Mouse (Mus musculus) ES-Bruce4 (cell line): ENCODE measurements around the gene Sugct. TPM values are rescaled to one million over a fixed set of nuclear protein-coding genes. Genes with fewer than 3 reads are reported as not detected.

Source experiments
- H3K27ac ChIP-seq: 2 replicates; pipeline ENCODE4 v1.5.1; 2012; ENCODE audit warnings: low read length, inconsistent platforms; ENCODE audit not compliant: insufficient read depth
- H3K27me3 ChIP-seq: 2 replicates; pipeline ENCODE4 v1.6.1; 2012; ENCODE audit warnings: mild to moderate bottlenecking, low read length, inconsistent platforms; ENCODE audit not compliant: control insufficient read depth, poor library complexity, insufficient read depth, severe bottlenecking
- H3K36me3 ChIP-seq: 2 replicates; pipeline ENCODE4 v1.6.1; 2012; ENCODE audit warnings: inconsistent platforms, mild to moderate bottlenecking, low read length, moderate library complexity; ENCODE audit not compliant: control insufficient read depth, poor library complexity, insufficient read depth, severe bottlenecking
- H3K4me1 ChIP-seq: one replicate; pipeline ENCODE4 v1.8.1; 2011; ENCODE audit warnings: low read length; ENCODE audit not compliant: control insufficient read depth, insufficient read depth
- H3K4me3 ChIP-seq: 2 replicates; pipeline ENCODE4 v1.5.1; 2011; ENCODE audit warnings: low read depth, mild to moderate bottlenecking, low read length
- H3K9ac ChIP-seq: 2 replicates; pipeline ENCODE4 v1.6.1; 2012; ENCODE audit warnings: low read depth, mild to moderate bottlenecking, inconsistent platforms; ENCODE audit not compliant: poor library complexity, severe bottlenecking
- H3K9me3 ChIP-seq: replicated peaks from 2 replicates; pipeline ENCODE4 v1.6.1; 2012; ENCODE audit warnings: mild to moderate bottlenecking, low read length, inconsistent platforms; ENCODE audit not compliant: control insufficient read depth, poor library complexity, insufficient read depth, severe bottlenecking
- CTCF ChIP-seq: IDR thresholded peaks from one replicate; pipeline ENCODE4 v1.8.1; 2011; ENCODE audit warnings: low read depth, low read length
- EP300 ChIP-seq: IDR thresholded peaks from 2 replicates; pipeline ENCODE4 v1.6.1; 2011; ENCODE audit warnings: low read depth, low read length; ENCODE audit not compliant: insufficient read depth
- POLR2A ChIP-seq: IDR thresholded peaks from one replicate; pipeline ENCODE4 v1.8.1; 2011; ENCODE audit warnings: low read length; ENCODE audit not compliant: insufficient read depth
- polyA plus RNA-seq: library from polyadenylated mRNA; stranded (reverse); fragments of >200 nt; gene quantifications from 2 replicates; pipeline ENCODE4 v1.2.4, GENCODE M21; 2011; ENCODE audit warnings: low read depth; ENCODE audit not compliant: missing spikeins, insufficient read depth, insufficient read length

The Sugct gene
- polyA plus RNA-seq, 1 experiment = 2.8 TPM

DNA sequence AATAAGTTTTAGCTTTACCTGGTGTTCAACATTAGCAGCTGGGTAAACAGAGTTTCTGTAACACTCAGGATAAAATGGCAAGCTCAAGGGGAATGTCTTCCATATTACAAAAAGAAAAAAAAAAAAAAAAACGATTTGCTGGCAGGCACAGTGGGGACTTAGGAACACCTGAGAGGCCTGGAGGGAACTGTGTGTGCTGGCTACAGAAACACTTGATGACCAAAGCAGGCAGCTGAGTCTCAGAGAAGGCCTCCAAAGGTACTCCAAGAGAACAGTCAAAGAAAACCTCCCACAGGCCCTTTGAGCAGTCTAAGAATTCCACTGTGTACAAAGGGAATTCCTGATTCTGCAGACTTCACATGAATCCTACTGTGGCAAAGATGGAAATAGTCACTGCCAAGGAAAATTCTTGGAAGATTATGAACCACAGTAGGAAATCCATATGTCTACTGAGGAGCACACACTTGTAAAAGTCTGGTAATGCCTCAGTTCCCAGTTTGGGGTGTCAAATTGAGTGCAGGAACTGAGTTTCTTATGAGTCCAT, 397.8 kb downstream of the Sugct start:
- H3K27ac ChIP-seq = no peak overlapping the region

GRCm38 (mm10) chr13:17296912-17297311, 398.4 kb downstream of the Sugct start:
- no peak overlapping the region for H3K4me3 ChIP-seq
- TF ChIP-seq CTCF (no peak), POLR2A (no peak), EP300 (no peak)

More for the DNA sequence above, 397.8 kb downstream of the Sugct start:
- Histone ChIP-seq H3K9ac (no peak overlapping the region), H3K36me3 (no peaks in the 10 kb centered on the region), H3K4me1 (no peaks in the 10 kb centered on the region), H3K4me3 (no peak overlapping the region), H3K9me3 (no peaks in the 10 kb centered on the region), H3K27me3 (no peaks in the 10 kb centered on the region)
- TF ChIP-seq POLR2A = no peak
- no peak for TF ChIP-seq CTCF
- TF ChIP-seq EP300 = no peak

DNA sequence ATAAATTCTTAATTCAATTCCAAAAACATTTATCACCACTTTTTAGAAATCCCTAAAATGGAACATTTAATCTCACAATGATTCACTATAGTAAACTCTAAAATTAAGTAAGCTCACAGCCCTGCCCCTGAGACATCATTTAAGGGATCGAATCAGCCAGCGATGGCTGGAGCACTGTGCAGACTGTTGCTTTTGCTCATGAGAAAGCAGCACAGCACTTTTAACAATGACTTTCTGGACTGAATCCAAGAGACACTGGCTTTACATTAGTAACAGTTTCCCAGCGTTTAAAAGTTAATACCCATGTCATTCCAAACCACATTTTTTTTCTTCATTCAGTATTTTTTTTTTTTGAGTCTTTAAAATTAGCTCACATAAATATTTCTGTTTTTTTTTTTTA, 398.9 kb downstream of the Sugct start:
- Histone ChIP-seq H3K27me3 (no peaks in the 10 kb centered on the region), H3K9ac (no peak overlapping the region), H3K4me1 (no peaks in the 10 kb centered on the region), H3K9me3 (no peaks in the 10 kb centered on the region), H3K4me3 (no peak overlapping the region), H3K36me3 (no peaks in the 10 kb centered on the region), H3K27ac (no peak overlapping the region)
- TF ChIP-seq EP300 (no peak), CTCF (no peak), POLR2A (no peak)

More at GRCm38 (mm10) chr13:17296912-17297311, 398.4 kb downstream of the Sugct start:
- no peaks in the 10 kb centered on the region for H3K4me1 ChIP-seq
- no peaks in the 10 kb centered on the region for H3K27me3 ChIP-seq
- H3K9ac ChIP-seq = no peak overlapping the region
- H3K36me3 ChIP-seq = no peaks in the 10 kb centered on the region
- H3K27ac ChIP-seq = no peak overlapping the region
- no peaks in the 10 kb centered on the region for H3K9me3 ChIP-seq

DNA sequence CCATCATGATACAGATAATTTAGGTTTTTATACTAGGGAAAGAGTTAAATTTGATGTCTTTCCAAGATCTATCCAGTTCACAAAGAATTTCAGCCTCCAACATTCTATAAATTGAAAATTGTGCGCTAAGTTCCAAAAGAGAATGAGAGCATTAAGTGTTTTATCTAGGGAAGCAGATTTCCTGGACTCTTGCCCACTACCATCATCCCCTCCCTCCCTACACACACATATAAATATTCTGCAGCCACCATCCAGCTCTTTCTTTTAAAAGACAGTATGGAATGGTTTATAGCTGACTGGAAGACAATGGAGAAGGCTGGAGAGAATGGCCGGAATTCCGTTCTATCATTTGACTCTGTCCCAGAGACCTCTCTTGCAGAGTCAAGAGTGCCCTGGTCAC, 404.3 kb downstream of the Sugct start:
- TF ChIP-seq CTCF = no peak
- TF ChIP-seq EP300 = no peak
- TF ChIP-seq POLR2A = no peak
- Histone ChIP-seq H3K9me3 (no peaks in the 10 kb centered on the region), H3K4me3 (no peak overlapping the region), H3K4me1 (no peaks in the 10 kb centered on the region), H3K9ac (no peak overlapping the region), H3K27me3 (no peaks in the 10 kb centered on the region), H3K27ac (no peak overlapping the region), H3K36me3 (no peaks in the 10 kb centered on the region)

- no peaks in the 10 kb centered on the region for H3K9me3 ChIP-seq
Observed at GRCm38 (mm10) chr13:17288377-17288776, 407.0 kb downstream of the Sugct start.

DNA sequence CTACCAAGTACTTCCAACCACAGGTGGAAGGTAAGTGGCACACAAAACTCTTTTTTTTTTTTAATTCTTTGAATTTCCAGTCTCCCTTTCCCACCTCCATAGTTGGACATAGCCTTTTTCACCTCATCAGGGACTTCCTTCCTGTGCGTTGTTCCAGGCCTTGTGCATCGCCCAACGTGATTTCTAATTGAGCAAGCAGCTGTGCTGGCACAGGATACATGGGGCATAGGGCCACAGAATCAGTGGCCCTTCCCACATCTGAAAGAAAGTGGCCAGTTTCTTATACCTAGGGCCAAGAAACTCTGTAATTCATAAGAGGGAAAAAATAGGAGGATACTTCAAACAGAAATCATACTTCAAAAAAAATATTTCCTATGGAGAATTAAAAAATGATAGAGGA, 449.4 kb downstream of the Sugct start:
- H3K4me1 ChIP-seq = no peaks in the 10 kb centered on the region
- H3K9me3 ChIP-seq = no peaks in the 10 kb centered on the region
- no peak overlapping the region for H3K9ac ChIP-seq
- no peak overlapping the region for H3K4me3 ChIP-seq
- no peaks in the 10 kb centered on the region for H3K36me3 ChIP-seq
- no peaks in the 10 kb centered on the region for H3K27me3 ChIP-seq
- H3K27ac ChIP-seq = no peak overlapping the region
- TF ChIP-seq EP300 = no peak
- no peak for TF ChIP-seq CTCF

More at GRCm38 (mm10) chr13:17288377-17288776, 407.0 kb downstream of the Sugct start:
- H3K9ac ChIP-seq = no peak overlapping the region
- no peak for TF ChIP-seq EP300
- TF ChIP-seq POLR2A = no peak
- no peak for TF ChIP-seq CTCF
- H3K27ac ChIP-seq = no peak overlapping the region
- no peak overlapping the region for H3K4me3 ChIP-seq
- H3K36me3 ChIP-seq = no peaks in the 10 kb centered on the region
- H3K4me1 ChIP-seq = no peaks in the 10 kb centered on the region
- peaks cover 1% of the 10 kb centered on the region; the same call in 1 of the 2 replicates for H3K27me3 ChIP-seq
